Mouse (Mus musculus): ENCODE results near the gene Henmt1. TPM values are rescaled to one million over a fixed set of nuclear protein-coding genes. Genes with fewer than 3 reads are reported as not detected.

Henmt1 gene
- polyA plus RNA-seq, 3 experiments from 2014 or later = 0.60 TPM; not detected in 2

DNA sequence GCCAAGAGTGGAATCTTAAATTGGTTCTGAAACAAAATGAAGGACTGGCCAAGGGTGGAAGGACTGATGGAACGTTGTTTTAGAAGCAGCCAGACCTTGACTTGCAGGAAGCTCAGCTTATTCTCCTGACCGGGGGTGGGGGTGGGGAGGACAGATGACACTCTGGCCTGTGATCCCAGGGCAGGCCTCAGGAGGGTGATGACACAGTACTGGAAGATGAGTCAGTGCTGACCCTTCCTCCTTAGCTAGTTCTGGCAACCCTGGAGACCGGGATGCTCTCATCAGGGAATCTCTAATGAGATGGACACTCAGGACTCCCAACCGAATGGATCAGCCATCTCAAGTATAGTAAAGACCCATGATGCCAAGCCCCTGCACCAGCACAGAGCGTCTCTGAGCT is 66.1 kb downstream of the Henmt1 start:
- ATAC-seq = no peak

DNA sequence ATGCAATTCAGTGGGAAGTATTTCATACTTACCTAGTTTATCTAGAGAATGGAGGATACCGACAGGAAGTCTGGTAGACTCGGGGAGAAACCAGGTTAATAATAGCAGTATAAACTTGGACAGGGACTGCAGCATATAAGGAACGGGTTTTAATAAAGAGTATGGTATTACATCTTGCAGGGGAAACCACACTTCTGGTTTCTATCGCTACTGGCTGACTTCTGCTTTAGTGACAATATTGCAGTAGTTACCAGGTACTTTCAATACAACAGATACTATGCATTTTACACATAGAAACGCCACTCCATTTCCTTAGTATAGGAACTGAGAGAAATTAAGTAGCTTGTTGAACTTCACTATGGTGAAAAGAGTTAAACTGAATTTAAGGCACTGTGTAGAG is 68.5 kb downstream of the Henmt1 start:
- ATAC-seq = no peak

Other genes with a start within 250 kb of the Henmt1 start
- gene Gpsm2, start 217.6 kb upstream of the Henmt1 start, polyA plus RNA-seq (2017; shearing (Covaris generic)) = 10 to 100 TPM in 1 of 3 experiments, 1 to 10 TPM in 2; 2.0 to 11.4 (median 6.5) TPM
- gene Aknad1, start 200.2 kb upstream of the Henmt1 start, polyA plus RNA-seq (2017; shearing (Covaris generic)) = not detected
- gene Stxbp3, start 99.3 kb upstream of the Henmt1 start, polyA plus RNA-seq (2017; shearing (Covaris generic)) = 10 to 100 TPM; 72.7 to 91.3 (median 78.2) TPM
- under 1 TPM in 1 of 3 experiments, not detected in 2; 0.21 TPM for gene Fndc7, start 49.9 kb upstream of the Henmt1 start, polyA plus RNA-seq (2017; shearing (Covaris generic))
- gene Prpf38b, start 28.1 kb upstream of the Henmt1 start, polyA plus RNA-seq (2017; shearing (Covaris generic)) = 100 to 1,000 TPM in 2 of 3 experiments, 10 to 100 TPM in 1; 89.4 to 147 (median 131) TPM
- not detected for gene Gm9857, start 572 bp downstream of the Henmt1 start, polyA plus RNA-seq (2017; shearing (Covaris generic))
- gene Fam102b, start 87.7 kb downstream of the Henmt1 start, polyA plus RNA-seq (2017; shearing (Covaris generic)) = 1 to 10 TPM in 2 of 3 experiments, under 1 TPM in 1; 0.82 to 4.4 (median 2.2) TPM
- gene Slc25a54, start 140.6 kb downstream of the Henmt1 start, polyA plus RNA-seq (2017; shearing (Covaris generic)) = not detected
- gene Slc25a24, start 183.3 kb downstream of the Henmt1 start, polyA plus RNA-seq (2017; shearing (Covaris generic)) = 10 to 100 TPM; 17.7 to 51.5 (median 19.2) TPM